Mouse (Mus musculus) myocyte (in vitro differentiated cells): ENCODE data around the gene Rasgef1c. TPM values are rescaled to one million over a fixed set of nuclear protein-coding genes. Genes with fewer than 3 reads are reported as not detected.

Experiments
- H3K27me3 ChIP-seq: one replicate; pipeline ENCODE4 v1.6.1; 2011; ENCODE audit not compliant: control insufficient read depth, insufficient read depth, insufficient read length
- H3K36me3 ChIP-seq: one replicate; pipeline ENCODE4 v1.6.1; 2011; ENCODE audit not compliant: control insufficient read depth, insufficient read depth
- H3K4me2 ChIP-seq: one replicate; pipeline ENCODE4 v1.6.1; 2011; ENCODE audit warnings: low read depth, control low read depth
- H3K4me3 ChIP-seq: one replicate; pipeline ENCODE4 v1.5.1; 2011; ENCODE audit warnings: mild to moderate bottlenecking, control low read depth, moderate library complexity
- H3K79me2 ChIP-seq: one replicate; pipeline ENCODE4 v1.6.1; 2011; ENCODE audit not compliant: control insufficient read depth, insufficient read depth
- H3ac ChIP-seq: one replicate; pipeline ENCODE4 v1.6.1; 2011; ENCODE audit not compliant: control insufficient read depth, insufficient read length
- CEBPB ChIP-seq: IDR thresholded peaks from 2 replicates; pipeline ENCODE4 v1.6.1; 2011; ENCODE audit warnings: mild to moderate bottlenecking, moderate library complexity; ENCODE audit not compliant: poor library complexity, insufficient read depth, severe bottlenecking
- E2F4 ChIP-seq: IDR thresholded peaks from one replicate; pipeline ENCODE4 v1.6.1; 2011; ENCODE audit warnings: mild to moderate bottlenecking, control low read depth, moderate library complexity; ENCODE audit not compliant: insufficient read depth
- MAX ChIP-seq: IDR thresholded peaks from one replicate; pipeline ENCODE4 v1.6.1; 2011; ENCODE audit warnings: low read depth, mild to moderate bottlenecking, control low read depth
- MYOD1 ChIP-seq, 3 experiments: IDR thresholded peaks; one replicate each; pipeline ENCODE4 v1.6.1; 2011; ENCODE audit warnings: control low read depth in 2 of 3, low read depth in 2 of 3, mild to moderate bottlenecking in 2 of 3, moderate library complexity in 1 of 3; ENCODE audit not compliant: insufficient read length in 2 of 3, control insufficient read depth in 1 of 3
- MYOG ChIP-seq, 3 experiments: IDR thresholded peaks; one replicate each; pipeline ENCODE4 v1.6.1; 2011; ENCODE audit warnings: control low read depth in 2 of 3, low read depth in 2 of 3, mild to moderate bottlenecking in 2 of 3; ENCODE audit not compliant: insufficient read length in 2 of 3, control insufficient read depth in 1 of 3, insufficient read depth in 1 of 3
- POLR2A ChIP-seq: IDR thresholded peaks from one replicate; pipeline ENCODE4 v1.6.1; 2011; ENCODE audit warnings: low read depth, mild to moderate bottlenecking, control low read depth, moderate library complexity; ENCODE audit not compliant: insufficient read length
- POLR2AphosphoS2 ChIP-seq: IDR thresholded peaks from one replicate; pipeline ENCODE4 v1.6.1; 2011; ENCODE audit warnings: low read depth, control low read depth; ENCODE audit not compliant: insufficient read length
- REST ChIP-seq: IDR thresholded peaks from one replicate; pipeline ENCODE4 v1.6.1; 2011; ENCODE audit warnings: mild to moderate bottlenecking, control low read depth, moderate library complexity; ENCODE audit not compliant: insufficient read depth, insufficient read length
- SRF ChIP-seq: IDR thresholded peaks from one replicate; pipeline ENCODE4 v1.6.1; 2011; ENCODE audit warnings: low read depth; ENCODE audit not compliant: control insufficient read depth, insufficient read length
- TCF12 ChIP-seq: IDR thresholded peaks from one replicate; pipeline ENCODE4 v1.6.1; 2011; ENCODE audit warnings: mild to moderate bottlenecking, control low read depth; ENCODE audit not compliant: poor library complexity, insufficient read depth, severe bottlenecking
- TCF3 ChIP-seq: IDR thresholded peaks from one replicate; pipeline ENCODE4 v1.6.1; 2011; ENCODE audit warnings: low read depth, control low read depth; ENCODE audit not compliant: insufficient read length
- USF1 ChIP-seq: IDR thresholded peaks from one replicate; pipeline ENCODE4 v1.6.1; 2011; ENCODE audit warnings: low read depth, mild to moderate bottlenecking, control low read depth, moderate library complexity
- polyA plus RNA-seq: library from polyadenylated mRNA; unstranded; fragments of >200 nt; fragmentation: generic; extraction: Trizol; gene quantifications from one replicate; pipeline ENCODE4 v1.2.1, GENCODE M21; 2012; ENCODE audit warnings: missing spikeins

Gene Rasgef1c
- polyA plus RNA-seq, 1 experiment = not detected

GRCm38 (mm10) chr11:50025721-50026520 is 124.3 kb downstream of the Rasgef1c start:
- no peaks in the 10 kb centered on the region for H3K79me2 ChIP-seq
- H3K4me3 ChIP-seq = no peak overlapping the region
- no peak overlapping the region for H3K4me2 ChIP-seq
- no peak overlapping the region for H3ac ChIP-seq
- no peak for TF ChIP-seq E2F4
- TF ChIP-seq REST = no peak
- H3K36me3 ChIP-seq = no peaks in the 10 kb centered on the region
- H3K27me3 ChIP-seq = peaks cover 26% of the 10 kb centered on the region

GRCm38 (mm10) chr11:50026521-50027090 is 125.0 kb downstream of the Rasgef1c start:
- Histone ChIP-seq H3K4me3 (no peak overlapping the region), H3K79me2 (no peaks in the 10 kb centered on the region), H3ac (no peak overlapping the region), H3K4me2 (no peak overlapping the region), H3K27me3 (peaks cover 22% of the 10 kb centered on the region), H3K36me3 (no peaks in the 10 kb centered on the region)
- no peak for TF ChIP-seq CEBPB
- no peak for TF ChIP-seq TCF3
- TF ChIP-seq MYOG (IDR thresholded peaks at IDR 0.05; ENCODE audit: control insufficient read depth in 1 of 3, insufficient read depth in 1 of 3, insufficient read length in 2 of 3, low read depth in 2 of 3) = no peak
- no peak for TF ChIP-seq REST
- no peak for TF ChIP-seq SRF
- TF ChIP-seq POLR2A = no peak
- no peak for TF ChIP-seq MAX
- TF ChIP-seq USF1 = no peak
- TF ChIP-seq MYOD1 (IDR thresholded peaks at IDR 0.05; ENCODE audit: control insufficient read depth in 1 of 3, insufficient read length in 2 of 3, low read depth in 2 of 3) = no peak
- no peak for TF ChIP-seq POLR2AphosphoS2
- TF ChIP-seq TCF12 = no peak

GRCm38 (mm10) chr11:50028416-50028815 is 126.8 kb downstream of the Rasgef1c start:
- Histone ChIP-seq H3ac (no peak overlapping the region), H3K4me2 (no peak overlapping the region), H3K27me3 (peaks cover 28% of the 10 kb centered on the region), H3K79me2 (no peaks in the 10 kb centered on the region), H3K36me3 (no peaks in the 10 kb centered on the region), H3K4me3 (no peak overlapping the region)
- TF ChIP-seq MYOD1 (IDR thresholded peaks at IDR 0.05; ENCODE audit: control insufficient read depth in 1 of 3, insufficient read length in 2 of 3, low read depth in 2 of 3) (no peak), TCF3 (no peak), CEBPB (no peak), TCF12 (no peak), MYOG (IDR thresholded peaks at IDR 0.05; ENCODE audit: control insufficient read depth in 1 of 3, insufficient read depth in 1 of 3, insufficient read length in 2 of 3, low read depth in 2 of 3) (no peak), SRF (no peak), POLR2A (no peak), USF1 (no peak), REST (no peak), E2F4 (no peak), POLR2AphosphoS2 (no peak), MAX (no peak)

Other genes with a start within 250 kb of the Rasgef1c start
- not detected for gene Scgb3a1, start 238.2 kb upstream of the Rasgef1c start, polyA plus RNA-seq
- 12.1 TPM for gene Cnot6, start 189.1 kb upstream of the Rasgef1c start, polyA plus RNA-seq
- 0.52 TPM for gene Gfpt2, start 107.7 kb upstream of the Rasgef1c start, polyA plus RNA-seq
- 21.5 TPM for gene Mapk9, start 55.1 kb upstream of the Rasgef1c start, polyA plus RNA-seq
- gene Rnf130, start 123.5 kb downstream of the Rasgef1c start, polyA plus RNA-seq = not detected
- 36.6 TPM for gene Tbc1d9b, start 229.6 kb downstream of the Rasgef1c start, polyA plus RNA-seq